Mouse (Mus musculus): ENCODE results near the gene Slc7a15. TPM values are rescaled to one million over a fixed set of nuclear protein-coding genes. Genes with fewer than 3 reads are reported as not detected.
A peak's percentile ranks its signal among the peaks of the same experiment; 100 is the strongest.

Gene Slc7a15
- polyA plus RNA-seq, 1 experiment from 2014 or later, result not detected

- Histone ChIP-seq H3K36me3 (no peaks in the 10 kb centered on the region), H3K9ac (no peak overlapping the region), H3K4me2 (no peak overlapping the region), H3K4me1 (peaks cover 13% of the 10 kb centered on the region; the same call in 1 of the 2 replicates), H3K4me3 (replicated peaks) (no peak overlapping the region), H3K9me3 (replicated peaks) (no peaks in the 10 kb centered on the region), H3K27ac (no peak overlapping the region), H3K27me3 (no peaks in the 10 kb centered on the region)
- ATAC-seq (replicated peaks; ENCODE audit: low FRiP score), result no peak
- WGBS, result 78% methylated on average over 2 of the region's 2 CpGs
These were observed 76.2 kb downstream of the Slc7a15 start for GRCm38 (mm10) chr12:8522711-8523110.

- Histone ChIP-seq H3K9me3 (replicated peaks) (no peaks in the 10 kb centered on the region), H3K4me3 (replicated peaks) (no peak overlapping the region), H3K36me3 (no peaks in the 10 kb centered on the region), H3K4me2 (0 out of 2 replicates have a peak overlapping the region, but pooled peaks have one; percentile 1), H3K27me3 (no peaks in the 10 kb centered on the region), H3K9ac (no peak overlapping the region), H3K4me1 (peaks cover 13% of the 10 kb centered on the region; the same call in 1 of the 2 replicates), H3K27ac (0 out of 2 replicates have a peak overlapping the region, but pooled peaks have one; percentile 34)
- WGBS, result 57% methylated on average over 11 of the region's 12 CpGs
- ATAC-seq (replicated peaks; ENCODE audit: low FRiP score), result peak; percentile 78
These were observed 77.4 kb downstream of the Slc7a15 start for GRCm38 (mm10) chr12:8521375-8522047.

- Histone ChIP-seq H3K9ac (no peak overlapping the region), H3K27ac (no peak overlapping the region), H3K9me3 (replicated peaks) (no peaks in the 10 kb centered on the region), H3K4me1 (peaks cover 13% of the 10 kb centered on the region; the same call in 1 of the 2 replicates), H3K27me3 (no peaks in the 10 kb centered on the region), H3K36me3 (no peaks in the 10 kb centered on the region), H3K4me3 (replicated peaks) (no peak overlapping the region), H3K4me2 (no peak overlapping the region)
- ATAC-seq (replicated peaks; ENCODE audit: low FRiP score), result no peak
- 54% methylated on average over 12 of the region's 12 CpGs for WGBS
These were observed 79.3 kb downstream of the Slc7a15 start for GRCm38 (mm10) chr12:8519431-8520160.

- H3K4me2 ChIP-seq, result peak overlapping the region; percentile 39
- no peaks in the 10 kb centered on the region for H3K9me3 ChIP-seq (replicated peaks)
- H3K36me3 ChIP-seq, result no peaks in the 10 kb centered on the region
- no peak overlapping the region for H3K9ac ChIP-seq
- peaks cover 20% of the 10 kb centered on the region for H3K4me1 ChIP-seq
- no peaks in the 10 kb centered on the region for H3K27me3 ChIP-seq
- 0 out of 2 replicates have a peak overlapping the region, but pooled peaks have one; percentile 41 for H3K27ac ChIP-seq
- peak; percentile 71 for ATAC-seq (replicated peaks; ENCODE audit: low FRiP score)
- WGBS, result 41% methylated on average over 18 of the region's 18 CpGs
- no peak overlapping the region for H3K4me3 ChIP-seq (replicated peaks)
These were observed 87.6 kb downstream of the Slc7a15 start for GRCm38 (mm10) chr12:8511037-8511882.

- peaks cover 20% of the 10 kb centered on the region for H3K4me1 ChIP-seq
- H3K4me3 ChIP-seq (replicated peaks), result no peak overlapping the region
- 46% methylated on average over 6 of the region's 6 CpGs for WGBS
- H3K9ac ChIP-seq, result no peak overlapping the region
- no peaks in the 10 kb centered on the region for H3K36me3 ChIP-seq
- no peak; the same call in 1 of the 2 replicates for ATAC-seq (replicated peaks; ENCODE audit: low FRiP score)
- no peaks in the 10 kb centered on the region for H3K9me3 ChIP-seq (replicated peaks)
- H3K4me2 ChIP-seq, result peak overlapping the region; percentile 39; the same call in 1 of the 2 replicates
- H3K27ac ChIP-seq, result 0 out of 2 replicates have a peak overlapping the region, but pooled peaks have one; percentile 41
- H3K27me3 ChIP-seq, result no peaks in the 10 kb centered on the region
These were observed 88.4 kb downstream of the Slc7a15 start for GRCm38 (mm10) chr12:8510317-8510988.

GRCm38 (mm10) chr12:8509693-8510092 is 89.2 kb downstream of the Slc7a15 start:
- Histone ChIP-seq H3K4me3 (replicated peaks) (no peak overlapping the region), H3K4me2 (no peak overlapping the region), H3K4me1 (peaks cover 20% of the 10 kb centered on the region), H3K36me3 (no peaks in the 10 kb centered on the region), H3K9ac (no peak overlapping the region), H3K27me3 (no peaks in the 10 kb centered on the region), H3K27ac (no peak overlapping the region), H3K9me3 (replicated peaks) (no peaks in the 10 kb centered on the region)
- 61% methylated on average over 5 of the region's 5 CpGs for WGBS
- no peak for ATAC-seq (replicated peaks; ENCODE audit: low FRiP score)

GRCm38 (mm10) chr12:8506954-8507707 is 91.7 kb downstream of the Slc7a15 start:
- no peaks in the 10 kb centered on the region for H3K9me3 ChIP-seq (replicated peaks)
- H3K4me3 ChIP-seq (replicated peaks), result no peak overlapping the region
- no peak overlapping the region for H3K4me2 ChIP-seq
- peaks cover 20% of the 10 kb centered on the region for H3K4me1 ChIP-seq
- no peaks in the 10 kb centered on the region for H3K27me3 ChIP-seq
- no peak overlapping the region for H3K27ac ChIP-seq
- no peak overlapping the region for H3K9ac ChIP-seq
- no peak for ATAC-seq (replicated peaks; ENCODE audit: low FRiP score)
- no peaks in the 10 kb centered on the region for H3K36me3 ChIP-seq
- 69% methylated on average over 9 of the region's 9 CpGs for WGBS

- Histone ChIP-seq H3K36me3 (no peaks in the 10 kb centered on the region), H3K27me3 (no peaks in the 10 kb centered on the region), H3K27ac (no peak overlapping the region), H3K9ac (no peak overlapping the region), H3K9me3 (replicated peaks) (no peaks in the 10 kb centered on the region), H3K4me2 (no peak overlapping the region), H3K4me3 (replicated peaks) (no peak overlapping the region), H3K4me1 (peaks cover 14% of the 10 kb centered on the region)
- 85% methylated on average over 6 of the region's 6 CpGs for WGBS
- no peak for ATAC-seq (replicated peaks; ENCODE audit: low FRiP score)
These were observed 94.7 kb downstream of the Slc7a15 start for GRCm38 (mm10) chr12:8504131-8504530.

- H3K4me3 ChIP-seq (replicated peaks), result no peak overlapping the region
- H3K36me3 ChIP-seq, result no peaks in the 10 kb centered on the region
- no peaks in the 10 kb centered on the region for H3K9me3 ChIP-seq (replicated peaks)
- H3K9ac ChIP-seq, result no peak overlapping the region
- ATAC-seq (replicated peaks; ENCODE audit: low FRiP score), result no peak
- WGBS, result 11% methylated on average over 6 of the region's 6 CpGs
- H3K27me3 ChIP-seq, result no peaks in the 10 kb centered on the region
- H3K27ac ChIP-seq, result no peak overlapping the region
- peaks cover 26% of the 10 kb centered on the region for H3K4me1 ChIP-seq
- no peak overlapping the region for H3K4me2 ChIP-seq
These were observed 96.3 kb downstream of the Slc7a15 start for GRCm38 (mm10) chr12:8502546-8502945.

GRCm38 (mm10) chr12:8501571-8502305 is 97.1 kb downstream of the Slc7a15 start:
- H3K27ac ChIP-seq, result 0 out of 2 replicates have a peak overlapping the region, but pooled peaks have one; percentile 93

More at GRCm38 (mm10) chr12:8501571-8502305, 97.1 kb downstream of the Slc7a15 start:
- H3K9me3 ChIP-seq (replicated peaks), result no peaks in the 10 kb centered on the region
- no peak overlapping the region for H3K4me2 ChIP-seq
- peaks cover 34% of the 10 kb centered on the region for H3K4me1 ChIP-seq
- no peak overlapping the region for H3K9ac ChIP-seq
- H3K4me3 ChIP-seq (replicated peaks), result no peak overlapping the region
- ATAC-seq (replicated peaks; ENCODE audit: low FRiP score), result no peak
- 74% methylated on average over 14 of the region's 14 CpGs for WGBS
- H3K36me3 ChIP-seq, result no peaks in the 10 kb centered on the region
- no peaks in the 10 kb centered on the region for H3K27me3 ChIP-seq
